Mouse (Mus musculus): Measurements from ENCODE around the gene Gm21860.
"Not testable (repeated sequence)": the region's sequence is repeated elsewhere in the genome, so short reads cannot be mapped to it uniquely, and the experiment has no call there.

Gm21860 gene

DNA sequence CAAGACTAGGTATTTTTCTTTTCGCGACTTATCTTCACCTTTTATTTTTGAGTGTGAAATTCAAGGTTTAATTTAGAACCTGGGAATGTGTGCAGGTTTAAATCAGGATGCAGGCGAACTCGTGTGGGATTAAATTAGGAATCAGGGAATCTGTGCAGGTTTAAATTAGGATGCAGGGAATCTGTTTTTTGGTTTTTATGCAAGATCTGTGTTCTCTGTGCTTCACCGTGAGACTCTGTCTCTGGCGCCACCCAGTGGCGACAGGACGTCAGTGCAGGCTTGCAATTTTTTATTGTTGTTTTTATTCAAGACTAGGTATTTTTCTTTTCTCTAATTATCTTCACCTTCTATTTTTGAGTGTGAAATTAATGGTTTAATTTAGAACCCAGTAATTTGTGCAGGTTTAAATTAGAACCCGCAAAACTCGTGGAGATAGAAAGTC, 22.5 kb downstream of the Gm21860 start:
- DNase-seq, result peak; percentile 36 to 84

DNA sequence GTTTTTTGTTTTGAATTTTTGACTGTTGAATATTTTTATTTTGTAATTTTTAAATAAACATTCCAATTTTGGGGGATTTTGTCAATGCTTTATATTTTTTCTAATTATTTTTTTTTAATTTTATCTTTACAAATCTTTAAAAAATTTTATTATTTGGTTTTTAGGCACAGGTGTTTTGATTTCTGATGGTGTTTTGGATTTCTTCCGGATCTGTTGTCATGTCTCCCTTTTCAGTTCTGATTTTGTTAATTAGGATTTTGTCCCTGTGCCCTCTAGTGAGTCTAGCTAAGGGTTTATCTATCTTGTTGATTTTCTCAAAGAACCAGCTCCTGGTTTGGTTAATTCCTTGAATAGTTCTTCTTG, 23.0 kb downstream of the Gm21860 start:
- DNase-seq, result peak in 1 of 2 experiments; percentile 33

DNA sequence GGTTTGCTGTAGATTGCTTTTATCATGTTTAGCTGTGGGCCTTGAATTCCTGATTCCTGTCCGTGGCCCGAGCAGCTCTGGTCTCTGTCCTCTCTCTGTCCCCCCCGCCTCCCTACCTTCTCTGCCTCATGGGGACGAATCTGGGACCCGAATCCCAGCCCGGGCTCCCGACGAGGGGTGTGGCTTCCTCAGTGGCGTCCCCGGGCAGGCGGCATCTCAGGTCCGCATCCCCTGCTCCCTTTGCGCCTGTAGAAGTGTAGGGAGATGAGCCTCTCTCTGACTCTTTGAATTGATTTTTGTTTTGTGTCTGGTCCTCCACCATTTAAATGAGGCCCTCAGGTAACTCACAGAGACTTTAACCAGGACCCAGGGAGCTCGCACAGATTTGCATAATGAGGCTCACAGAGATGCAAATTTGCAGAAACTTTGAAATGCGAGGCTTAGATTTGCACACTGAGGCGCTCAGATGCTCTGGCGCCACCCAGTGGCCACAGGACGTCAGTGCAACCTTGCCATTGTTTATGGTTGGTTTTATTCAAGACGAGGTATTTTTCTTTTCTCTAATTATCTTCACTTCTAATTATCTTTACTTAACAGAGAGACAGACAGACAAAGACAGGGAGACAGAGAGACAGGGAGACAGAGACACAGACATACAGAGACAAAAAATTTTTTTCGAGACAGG, 23.6 kb downstream of the Gm21860 start:
- DNase-seq, result peak in 1 of 2 experiments; percentile 51

DNA sequence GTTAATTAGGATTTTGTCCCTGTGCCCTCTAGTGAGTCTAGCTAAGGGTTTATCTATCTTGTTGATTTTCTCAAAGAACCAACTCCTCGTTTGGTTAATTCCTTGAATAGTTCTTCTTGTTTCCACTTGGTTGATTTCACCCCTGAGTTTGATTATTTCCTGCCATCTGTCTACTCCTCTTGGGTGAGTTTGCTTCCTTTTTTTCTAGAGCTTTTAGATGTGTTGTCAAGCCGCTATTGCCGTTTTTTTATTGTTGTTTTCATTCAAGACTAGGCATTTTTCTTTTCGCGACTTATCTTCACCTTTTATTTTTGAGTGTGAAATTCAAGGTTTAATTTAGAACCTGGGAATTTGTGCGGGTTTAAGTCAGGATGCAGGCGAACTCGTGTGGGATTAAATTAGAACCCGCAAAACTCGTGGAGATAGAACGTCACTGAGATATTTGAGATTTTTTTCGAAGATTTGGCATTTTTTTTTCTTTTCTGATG, 24.8 kb downstream of the Gm21860 start:
- peak in 1 of 2 experiments; percentile 48 for DNase-seq

DNA sequence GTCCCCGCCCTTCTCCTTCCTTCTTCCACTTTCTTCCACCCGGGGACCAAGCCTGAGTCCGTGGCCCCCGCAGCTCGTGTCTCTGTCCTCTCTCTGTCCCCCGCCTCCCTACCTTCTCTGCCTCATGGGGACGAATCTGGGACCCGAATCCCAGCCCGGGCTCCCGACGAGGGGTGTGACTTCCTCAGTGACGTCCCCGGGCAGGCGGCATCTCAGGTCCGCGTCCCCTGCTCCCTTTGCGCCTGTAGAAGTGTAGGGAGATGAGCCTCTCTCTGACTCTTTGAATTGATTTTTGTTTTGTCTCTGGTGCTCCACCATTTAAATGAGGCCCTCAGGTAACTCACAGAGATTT, 25.7 kb downstream of the Gm21860 start:
- peak; percentile 27 to 46 for DNase-seq

DNA sequence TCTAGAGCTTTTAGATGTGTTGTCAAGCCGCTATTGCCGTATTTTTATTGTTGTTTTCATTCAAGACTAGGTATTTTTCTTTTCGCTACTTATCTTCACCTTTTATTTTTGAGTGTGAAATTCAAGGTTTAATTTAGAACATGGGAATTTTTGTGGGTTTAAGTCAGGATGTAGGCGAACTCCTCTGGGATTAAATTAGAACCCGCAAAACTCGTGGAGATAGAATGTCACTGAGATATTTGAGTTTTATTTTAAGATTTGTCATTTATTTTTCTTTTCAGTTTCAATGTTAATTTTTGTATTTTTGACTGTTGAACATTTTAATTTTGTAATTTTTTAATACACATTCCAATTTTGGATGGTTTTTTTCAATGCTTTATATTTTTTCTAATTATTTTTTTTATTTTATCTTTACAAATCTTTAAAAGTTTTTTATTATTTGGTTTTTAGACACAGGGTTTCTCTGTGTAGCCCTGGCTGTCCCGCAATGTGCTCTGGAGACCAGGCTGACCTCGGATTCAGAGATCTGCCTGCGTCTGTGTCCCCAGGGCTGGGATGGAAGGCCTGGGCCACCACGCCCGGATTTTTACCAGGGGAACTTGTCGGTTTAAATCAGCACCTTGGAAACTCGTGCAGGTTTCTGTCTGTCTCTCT, 26.2 kb downstream of the Gm21860 start:
- DNase-seq, result peak; percentile 16 to 45

DNA sequence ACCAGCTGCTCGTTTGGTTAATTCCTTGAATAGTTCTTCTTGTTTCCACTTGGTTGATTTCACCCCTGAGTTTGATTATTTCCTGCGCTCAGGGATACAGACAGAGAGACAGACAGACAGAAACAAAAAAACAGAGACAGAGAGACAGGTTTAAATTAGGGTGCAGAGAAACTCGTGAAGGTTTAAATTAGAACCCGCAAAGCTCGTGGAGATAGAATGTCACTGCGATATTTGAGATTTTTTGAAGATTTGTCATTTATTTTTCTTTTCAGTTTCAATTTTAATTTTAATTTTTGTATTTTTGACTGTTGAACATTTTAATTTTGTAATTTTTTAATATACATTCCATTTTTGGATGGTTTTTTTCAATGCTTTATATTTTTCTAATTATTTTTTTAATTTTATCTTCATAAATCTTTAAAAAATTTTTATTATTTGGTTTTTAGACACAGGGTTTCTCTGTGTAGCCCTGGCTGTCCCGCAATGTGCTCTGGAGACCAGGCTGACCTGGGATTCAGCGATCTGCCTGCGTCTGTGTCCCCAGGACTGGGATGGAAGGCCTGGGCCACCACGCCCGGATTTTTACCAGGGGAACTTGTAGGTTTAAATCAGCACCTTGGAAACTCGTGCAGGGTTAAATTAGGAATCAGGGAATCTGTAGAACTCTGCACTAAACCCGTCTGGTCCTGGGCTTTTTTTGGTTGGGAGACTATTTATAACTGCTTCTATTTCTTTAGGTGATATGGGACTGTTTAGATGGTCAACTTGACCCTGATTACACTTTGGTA, 27.3 kb downstream of the Gm21860 start:
- peak in 1 of 2 experiments; percentile 26 for DNase-seq

DNA sequence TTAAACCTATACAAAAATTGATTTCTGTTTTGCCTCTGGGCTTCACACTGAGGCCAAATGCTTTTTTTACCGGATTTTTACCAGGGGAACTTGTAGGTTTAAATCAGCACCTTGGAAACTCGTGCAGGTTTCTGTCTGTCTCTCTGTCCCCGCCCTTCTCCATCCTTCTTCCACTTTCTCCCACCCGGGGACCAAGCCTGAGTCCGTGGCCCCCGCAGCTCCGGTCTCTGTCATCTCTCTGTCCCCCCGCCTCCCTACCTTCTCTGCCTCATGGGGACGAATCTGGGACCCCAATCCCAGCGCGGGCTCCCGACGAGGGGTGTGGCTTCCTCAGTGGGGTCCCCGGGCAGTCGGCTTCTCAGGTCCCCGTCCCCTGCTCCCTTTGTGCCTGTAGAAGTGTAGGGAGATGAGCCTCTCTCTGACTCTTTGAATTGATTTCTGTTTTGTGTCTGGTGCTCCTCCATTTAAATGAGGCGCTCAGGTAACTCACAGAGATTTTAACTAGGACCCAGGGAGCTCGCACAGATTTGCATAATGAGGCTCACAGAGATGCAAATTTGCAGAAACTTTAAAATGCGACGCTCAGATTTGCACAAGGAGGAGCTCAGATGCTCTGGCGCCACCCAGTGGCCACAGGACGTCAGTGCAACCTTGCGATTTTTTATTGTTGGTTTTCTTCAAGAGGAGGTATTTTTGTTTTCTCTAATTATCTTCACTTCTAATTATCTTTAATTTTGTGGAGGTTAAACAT, 28.7 kb downstream of the Gm21860 start:
- not testable (repeated sequence) for DNase-seq

DNA sequence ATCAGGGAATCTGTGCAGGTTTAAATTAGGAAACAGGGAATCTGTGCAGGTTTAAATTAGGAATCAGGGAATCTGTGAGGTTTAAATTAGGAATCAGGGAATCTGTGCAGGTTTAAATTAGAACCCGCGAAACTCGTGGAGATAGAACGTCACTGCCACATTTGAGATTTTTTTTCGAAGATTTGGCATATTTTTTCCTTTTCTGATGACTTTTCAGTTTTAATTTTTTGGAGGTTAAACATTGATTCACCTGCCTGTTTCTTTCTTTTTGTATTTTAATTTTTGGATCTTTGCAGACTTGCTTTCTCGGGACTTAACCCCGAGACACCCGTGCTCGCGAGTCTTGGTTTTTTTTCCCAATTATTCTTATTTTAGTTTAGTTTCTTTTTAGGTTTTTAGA, 29.5 kb downstream of the Gm21860 start:
- DNase-seq, result not testable (repeated sequence)

DNA sequence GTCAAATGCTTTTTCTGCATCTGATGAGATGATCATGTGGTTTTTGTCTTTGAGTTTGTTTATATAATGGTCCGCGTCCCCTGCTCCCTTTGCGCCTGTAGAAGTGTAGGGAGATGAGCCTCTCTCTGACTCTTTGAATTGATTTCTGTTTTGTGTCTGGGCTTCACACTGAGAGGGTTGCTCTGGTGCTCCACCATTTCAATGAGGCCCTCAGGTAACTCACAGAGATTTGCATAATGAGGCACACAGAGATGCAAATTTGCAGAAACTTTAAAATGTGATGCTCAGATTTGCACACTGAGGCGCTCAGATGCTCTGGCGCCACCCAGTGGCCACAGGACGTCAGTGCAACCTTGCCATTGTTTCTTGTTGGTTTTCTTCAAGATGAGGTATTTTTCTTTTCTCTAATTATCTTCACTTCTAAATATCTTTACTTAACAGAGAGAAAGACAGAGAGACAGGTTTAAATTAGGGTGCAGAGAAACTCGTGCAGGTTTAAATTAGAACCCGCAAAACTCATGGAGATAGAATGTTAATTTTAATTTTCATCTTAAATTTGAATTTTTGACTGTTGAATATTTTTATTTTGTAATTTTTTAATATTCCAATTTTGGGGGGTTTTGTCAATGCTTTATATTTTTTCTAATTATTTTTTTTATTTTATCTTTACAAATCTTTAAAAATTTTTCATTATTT, 30.5 kb downstream of the Gm21860 start:
- DNase-seq, result peak in 1 of 2 experiments; percentile 41

DNA sequence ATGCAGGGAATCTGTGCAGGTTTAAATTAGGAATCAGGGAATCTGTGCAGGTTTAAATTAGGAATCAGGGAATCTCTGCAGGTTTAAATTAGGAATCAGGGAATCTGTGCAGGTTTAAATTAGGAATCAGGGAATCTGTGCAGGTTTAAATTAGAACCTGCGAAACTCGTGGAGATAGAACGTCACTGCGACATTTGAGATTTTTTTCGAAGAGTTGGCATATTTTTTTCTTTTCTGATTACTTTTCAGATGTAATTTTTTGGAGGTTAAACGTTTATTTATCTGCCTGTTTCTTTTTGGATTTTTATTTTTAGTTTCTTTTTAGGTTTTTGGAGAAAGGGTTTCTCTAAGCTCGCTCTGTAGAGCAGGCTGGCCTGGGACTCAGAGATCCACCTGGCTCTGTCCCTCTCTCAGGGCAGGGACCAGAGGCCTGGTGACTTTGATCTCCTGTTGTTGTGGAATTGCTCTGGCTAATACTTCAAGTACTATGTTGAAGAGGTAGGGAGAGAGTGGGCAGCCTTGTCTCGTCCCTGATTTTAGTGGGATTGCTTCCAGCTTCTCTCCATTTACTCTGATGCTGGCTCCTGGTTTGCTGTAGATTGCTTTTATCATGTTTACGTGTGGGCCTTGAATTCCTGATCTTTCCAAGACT, 31.2 kb downstream of the Gm21860 start:
- DNase-seq, result peak; percentile 21 to 71

DNA sequence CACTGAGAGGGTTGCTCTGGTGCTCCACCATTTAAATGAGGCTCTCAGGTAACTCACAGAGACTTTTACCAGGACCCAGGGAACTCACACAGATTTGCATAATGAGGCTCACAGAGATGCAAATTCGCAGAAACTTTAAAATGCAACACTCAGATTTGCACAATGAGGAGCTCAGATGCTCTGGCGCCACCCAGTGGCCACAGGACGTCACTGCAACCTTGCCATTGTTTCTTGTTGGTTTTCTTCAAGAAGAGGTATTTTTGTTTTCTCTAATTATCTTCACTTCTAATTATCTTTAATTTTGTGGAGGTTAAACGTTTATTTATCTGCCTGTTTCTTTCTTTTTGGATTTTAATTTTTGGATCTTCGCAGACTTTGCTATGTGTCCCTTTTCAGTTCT, 34.1 kb downstream of the Gm21860 start:
- not testable (repeated sequence) for DNase-seq

DNA sequence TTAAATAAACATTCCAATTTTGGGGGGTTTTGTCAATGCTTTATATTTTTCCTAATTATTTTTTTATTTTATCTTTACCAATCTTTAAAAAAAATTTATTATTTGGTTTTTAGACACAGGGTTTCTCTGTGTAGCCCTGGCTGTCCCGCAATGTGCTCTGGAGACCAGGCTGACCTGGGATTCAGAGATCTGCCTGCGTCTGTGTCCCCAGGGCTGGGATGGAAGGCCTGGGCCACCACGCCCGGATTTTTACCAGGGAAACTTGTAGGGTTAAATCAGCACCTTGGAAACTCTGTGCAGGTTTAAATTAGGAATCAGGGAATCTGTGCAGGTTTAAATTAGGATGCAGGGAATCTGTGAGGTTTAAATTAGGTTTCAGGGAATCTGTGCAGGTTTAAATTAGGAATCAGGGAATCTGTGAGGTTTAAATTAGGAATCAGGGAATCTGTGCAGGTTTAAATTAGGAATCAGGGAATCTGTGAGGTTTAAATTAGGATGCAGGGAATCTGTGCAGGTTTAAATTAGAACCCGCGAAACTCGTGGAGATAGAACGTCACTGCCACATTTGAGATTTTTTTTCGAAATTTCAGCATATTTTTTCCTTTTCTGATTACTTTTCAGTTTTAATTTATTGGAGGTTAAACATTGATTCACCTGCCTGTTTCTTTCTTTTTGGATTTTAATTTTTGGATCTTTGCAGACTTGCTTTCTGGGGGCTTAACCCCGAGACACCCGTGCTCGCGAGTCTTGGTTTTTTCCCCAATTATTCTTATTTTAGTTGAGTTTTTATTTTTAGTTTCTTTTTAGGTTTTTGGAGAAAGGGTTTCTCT, 35.0 kb downstream of the Gm21860 start:
- peak in 1 of 2 experiments; percentile 27 for DNase-seq

DNA sequence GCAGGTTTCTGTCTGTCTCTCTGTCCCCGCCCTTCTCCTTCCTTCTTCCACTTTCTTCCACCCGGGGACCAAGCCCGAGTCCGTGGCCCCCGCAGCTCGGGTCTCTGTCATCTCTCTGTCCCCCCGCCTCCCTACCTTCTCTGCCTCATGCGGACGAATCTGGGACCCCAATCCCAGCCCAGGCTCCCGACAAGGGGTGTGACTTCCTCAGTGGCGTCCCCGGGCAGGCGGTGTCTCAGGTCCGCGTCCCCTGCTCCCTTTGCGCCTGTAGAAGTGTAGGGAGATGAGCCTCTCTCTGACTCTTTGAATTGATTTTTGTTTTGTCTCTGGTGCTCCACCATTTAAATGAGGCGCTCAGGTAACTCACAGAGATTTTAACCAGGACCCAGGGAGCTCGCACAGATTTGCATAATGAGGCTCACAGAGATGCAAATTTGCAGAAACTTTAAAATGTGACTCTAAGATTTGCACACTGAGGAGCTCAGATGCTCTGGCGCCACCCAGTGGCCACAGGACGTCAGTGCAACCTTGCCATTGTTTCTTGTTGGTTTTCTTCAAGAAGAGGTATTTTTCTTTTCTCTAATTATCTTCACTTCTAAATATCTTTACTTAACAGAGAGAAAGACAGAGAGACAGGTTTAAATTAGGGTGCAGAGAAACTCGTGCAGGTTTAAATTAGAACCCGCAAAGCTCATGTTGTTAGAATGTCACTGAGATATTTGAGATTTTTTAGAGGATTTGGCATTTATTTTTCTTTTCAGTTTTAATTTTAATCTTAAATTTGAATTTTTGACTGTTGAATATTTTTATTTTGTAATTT, 35.8 kb downstream of the Gm21860 start:
- peak; percentile 53 to 73 for DNase-seq

DNA sequence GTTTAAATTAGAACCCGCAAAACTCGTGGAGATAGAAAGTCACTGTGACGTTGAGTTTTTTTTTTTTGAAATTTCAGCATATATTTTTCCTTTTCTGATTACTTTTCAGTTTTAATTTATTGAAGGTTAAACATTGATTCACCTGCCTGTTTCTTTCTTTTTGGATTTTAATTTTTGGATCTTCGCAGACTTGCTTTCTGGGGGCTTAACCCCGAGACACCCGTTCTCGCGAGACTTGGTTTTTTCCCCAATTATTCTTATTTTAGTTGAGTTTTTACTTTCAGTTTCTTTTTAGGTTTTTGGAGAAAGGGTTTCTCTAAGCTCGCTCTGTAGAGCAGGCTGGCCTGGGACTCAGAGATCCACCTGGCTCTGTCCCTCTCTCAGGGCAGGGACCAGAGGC, 36.6 kb downstream of the Gm21860 start:
- not testable (repeated sequence) for DNase-seq

DNA sequence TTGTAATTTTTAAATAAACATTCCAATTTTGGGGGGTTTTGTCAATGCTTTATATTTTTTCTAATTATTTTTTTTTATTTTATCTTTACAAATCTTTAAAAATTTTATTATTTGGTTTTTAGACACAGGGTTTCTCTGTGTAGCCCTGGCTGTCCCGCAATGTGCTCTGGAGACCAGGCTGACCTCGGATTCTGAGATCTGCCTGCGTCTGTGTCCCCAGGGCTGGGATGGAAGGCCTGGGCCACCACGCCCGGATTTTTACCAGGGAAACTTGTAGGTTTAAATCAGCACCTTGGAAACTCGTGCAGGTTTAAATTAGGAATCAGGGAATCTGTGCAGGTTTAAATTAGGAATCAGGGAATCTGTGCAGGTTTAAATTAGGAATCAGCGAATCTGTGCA, 37.1 kb downstream of the Gm21860 start:
- not testable (repeated sequence) for DNase-seq
